Mouse (Mus musculus): ENCODE measurements around the gene Setd3. TPM values are rescaled to one million over a fixed set of nuclear protein-coding genes. Genes with fewer than 3 reads are reported as not detected.

Gene Setd3
- polyA plus RNA-seq, 1 experiment: 2.0 TPM

GRCm38 (mm10) chr12:108135610-108136208 lies 43.4 kb downstream of the Setd3 start:
- Histone ChIP-seq H3K4me3 (replicated peaks) (no peak overlapping the region), H3K9me3 (ENCODE audit: control insufficient read depth, low read length) (no peaks in the 10 kb centered on the region), H3K4me1 (ENCODE audit: control insufficient read depth) (no peaks in the 10 kb centered on the region), H3K27me3 (ENCODE audit: control insufficient read depth) (no peaks in the 10 kb centered on the region), H3K36me3 (ENCODE audit: control insufficient read depth) (peaks cover 83% of the 10 kb centered on the region)
- TF ChIP-seq GATA1 (IDR thresholded peaks at IDR 0.05; ENCODE audit: low read length) (no peak), TAL1 (IDR thresholded peaks at IDR 0.05; ENCODE audit: low read length) (no peak)

DNA sequence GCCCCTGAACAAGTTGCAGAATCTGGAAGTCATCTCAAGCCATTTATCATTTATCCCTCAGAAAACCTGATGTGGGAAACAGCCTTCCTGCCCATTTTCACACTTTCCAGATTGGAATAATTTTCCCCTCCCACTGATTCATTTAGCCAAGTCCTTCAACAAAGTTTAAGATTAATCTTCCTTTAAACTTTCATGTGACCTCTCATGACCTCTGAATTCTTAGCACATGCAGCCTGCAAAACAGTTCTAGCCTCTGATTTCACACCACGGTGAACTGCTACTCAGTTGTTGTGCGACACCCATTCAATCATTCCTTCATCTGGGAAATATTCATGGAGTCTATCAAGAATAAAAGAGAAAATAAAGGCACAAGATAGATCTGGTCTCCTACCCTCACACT lies 45.9 kb downstream of the Setd3 start:
- H3K4me3 ChIP-seq (replicated peaks): no peak overlapping the region
- TF ChIP-seq TAL1 (IDR thresholded peaks at IDR 0.05; ENCODE audit: low read length) (no peak), GATA1 (IDR thresholded peaks at IDR 0.05; ENCODE audit: low read length) (no peak)
- H3K4me1 ChIP-seq (ENCODE audit: control insufficient read depth): no peaks in the 10 kb centered on the region
- no peaks in the 10 kb centered on the region for H3K27me3 ChIP-seq (ENCODE audit: control insufficient read depth)
- H3K36me3 ChIP-seq (ENCODE audit: control insufficient read depth): peaks cover 81% of the 10 kb centered on the region
- 0 out of 2 replicates have a peak, but pooled peaks cover 2% of the 10 kb centered on the region for H3K9me3 ChIP-seq (ENCODE audit: control insufficient read depth, low read length)

GRCm38 (mm10) chr12:108132450-108133070 lies 46.6 kb downstream of the Setd3 start:
- TF ChIP-seq TAL1 (IDR thresholded peaks at IDR 0.05; ENCODE audit: low read length) (no peak), GATA1 (IDR thresholded peaks at IDR 0.05; ENCODE audit: low read length) (no peak)
- peaks cover 82% of the 10 kb centered on the region for H3K36me3 ChIP-seq (ENCODE audit: control insufficient read depth)
- H3K4me3 ChIP-seq (replicated peaks): no peak overlapping the region
- H3K27me3 ChIP-seq (ENCODE audit: control insufficient read depth): no peaks in the 10 kb centered on the region
- no peaks in the 10 kb centered on the region for H3K4me1 ChIP-seq (ENCODE audit: control insufficient read depth)
- H3K9me3 ChIP-seq (ENCODE audit: control insufficient read depth, low read length): 0 out of 2 replicates have a peak, but pooled peaks cover 2% of the 10 kb centered on the region

DNA sequence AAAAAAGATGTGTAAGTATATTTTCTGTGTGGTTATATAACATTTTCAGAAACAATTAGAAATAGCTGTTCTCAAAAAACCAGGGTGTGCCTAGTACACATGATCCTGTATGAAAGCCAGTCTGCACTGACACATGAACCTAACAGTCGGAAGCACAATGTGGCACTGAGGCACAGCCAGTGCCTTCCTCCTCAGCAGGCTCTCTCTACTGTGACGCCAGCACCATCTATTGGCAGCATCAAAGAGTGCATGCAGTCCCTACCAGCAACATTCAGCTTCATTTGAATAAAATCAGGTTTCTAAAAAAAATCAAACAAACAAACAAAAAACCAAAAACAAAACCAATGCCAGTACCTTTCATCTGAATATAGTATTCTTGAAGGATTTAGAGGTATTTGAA lies 57.8 kb downstream of the Setd3 start:
- TF ChIP-seq GATA1 (IDR thresholded peaks at IDR 0.05; ENCODE audit: low read length) (no peak), TAL1 (IDR thresholded peaks at IDR 0.05; ENCODE audit: low read length) (no peak)
- no peaks in the 10 kb centered on the region; the same call in 1 of the 2 replicates for H3K4me1 ChIP-seq (ENCODE audit: control insufficient read depth)
- H3K4me3 ChIP-seq (replicated peaks): no peak overlapping the region
- H3K9me3 ChIP-seq (ENCODE audit: control insufficient read depth, low read length): no peaks in the 10 kb centered on the region
- peaks cover 42% of the 10 kb centered on the region for H3K36me3 ChIP-seq (ENCODE audit: control insufficient read depth)
- H3K27me3 ChIP-seq (ENCODE audit: control insufficient read depth): no peaks in the 10 kb centered on the region

- TF ChIP-seq GATA1 (IDR thresholded peaks at IDR 0.05; ENCODE audit: low read length): no peak
- TF ChIP-seq TAL1 (IDR thresholded peaks at IDR 0.05; ENCODE audit: low read length): no peak
- H3K9me3 ChIP-seq (ENCODE audit: control insufficient read depth, low read length): no peaks in the 10 kb centered on the region
- H3K4me1 ChIP-seq (ENCODE audit: control insufficient read depth): no peaks in the 10 kb centered on the region
- no peaks in the 10 kb centered on the region for H3K27me3 ChIP-seq (ENCODE audit: control insufficient read depth)
- H3K4me3 ChIP-seq (replicated peaks): no peak overlapping the region
- peaks cover 51% of the 10 kb centered on the region for H3K36me3 ChIP-seq (ENCODE audit: control insufficient read depth)
Observed at GRCm38 (mm10) chr12:108120434-108120833, 58.7 kb downstream of the Setd3 start.

GRCm38 (mm10) chr12:108119930-108120329 lies 59.2 kb downstream of the Setd3 start:
- TF ChIP-seq TAL1 (IDR thresholded peaks at IDR 0.05; ENCODE audit: low read length): no peak
- TF ChIP-seq GATA1 (IDR thresholded peaks at IDR 0.05; ENCODE audit: low read length): no peak
- H3K36me3 ChIP-seq (ENCODE audit: control insufficient read depth): peaks cover 52% of the 10 kb centered on the region

DNA sequence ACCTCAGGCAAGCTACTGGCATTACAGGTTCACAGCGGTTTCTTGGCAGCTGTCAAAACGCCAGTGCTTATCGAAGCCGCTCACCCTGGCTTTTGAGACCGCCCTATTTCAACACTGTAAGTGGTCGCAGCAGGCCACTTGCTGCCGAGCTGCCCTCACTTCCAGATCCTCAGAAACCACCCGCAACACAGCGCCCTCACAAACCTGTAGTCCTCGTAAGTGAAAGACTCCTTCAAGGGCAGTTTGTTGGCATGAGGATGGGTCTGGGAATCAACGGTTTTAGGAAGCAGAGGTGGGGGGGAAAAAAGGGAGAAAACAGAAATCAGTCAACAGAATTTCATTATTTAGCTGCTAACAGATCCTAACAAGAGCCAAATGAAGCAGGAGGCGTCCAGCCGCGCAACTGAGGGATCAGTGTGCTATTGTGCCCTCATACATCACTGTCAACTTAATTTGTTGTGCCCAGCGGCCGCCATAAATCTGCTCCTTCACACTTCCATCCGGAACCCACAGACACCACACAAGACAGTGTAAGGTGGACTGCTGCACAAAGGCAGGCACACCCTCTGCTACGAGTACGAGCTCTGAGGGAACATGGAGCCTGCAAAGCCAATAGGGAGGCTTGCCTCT lies 60.1 kb downstream of the Setd3 start:
- peaks cover 59% of the 10 kb centered on the region for H3K36me3 ChIP-seq (ENCODE audit: control insufficient read depth)
- TF ChIP-seq GATA1 (IDR thresholded peaks at IDR 0.05; ENCODE audit: low read length) (no peak), TAL1 (IDR thresholded peaks at IDR 0.05; ENCODE audit: low read length) (no peak)
- no peaks in the 10 kb centered on the region for H3K4me1 ChIP-seq (ENCODE audit: control insufficient read depth)
- H3K27me3 ChIP-seq (ENCODE audit: control insufficient read depth): no peaks in the 10 kb centered on the region
- H3K9me3 ChIP-seq (ENCODE audit: control insufficient read depth, low read length): no peaks in the 10 kb centered on the region
- H3K4me3 ChIP-seq (replicated peaks): no peak overlapping the region

More at GRCm38 (mm10) chr12:108119930-108120329, 59.2 kb downstream of the Setd3 start:
- H3K9me3 ChIP-seq (ENCODE audit: control insufficient read depth, low read length): no peaks in the 10 kb centered on the region
- H3K27me3 ChIP-seq (ENCODE audit: control insufficient read depth): no peaks in the 10 kb centered on the region
- H3K4me3 ChIP-seq (replicated peaks): no peak overlapping the region
- H3K4me1 ChIP-seq (ENCODE audit: control insufficient read depth): no peaks in the 10 kb centered on the region

DNA sequence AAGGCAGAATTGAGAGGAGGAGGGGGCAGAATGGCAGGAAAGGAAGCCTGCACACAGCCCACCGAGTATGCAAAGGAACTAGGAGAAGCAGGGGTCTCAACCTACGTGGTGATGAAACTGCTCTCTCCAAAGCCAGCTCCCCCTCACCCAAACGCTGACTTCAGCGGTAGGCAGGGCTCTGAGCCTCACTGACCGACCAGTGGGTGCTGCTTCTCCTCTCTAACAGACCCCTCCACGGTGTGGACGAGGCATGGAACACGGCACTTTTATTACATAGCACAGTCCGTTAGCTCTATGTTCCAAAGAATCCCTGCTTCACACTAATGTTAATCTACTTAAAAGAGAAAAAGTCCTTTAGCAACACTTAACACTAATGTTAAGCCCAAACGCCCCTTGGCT lies 60.6 kb downstream of the Setd3 start:
- H3K4me1 ChIP-seq (ENCODE audit: control insufficient read depth): no peaks in the 10 kb centered on the region
- no peak overlapping the region for H3K4me3 ChIP-seq (replicated peaks)
- no peaks in the 10 kb centered on the region for H3K27me3 ChIP-seq (ENCODE audit: control insufficient read depth)
- peaks cover 60% of the 10 kb centered on the region for H3K36me3 ChIP-seq (ENCODE audit: control insufficient read depth)
- TF ChIP-seq GATA1 (IDR thresholded peaks at IDR 0.05; ENCODE audit: low read length): no peak
- TF ChIP-seq TAL1 (IDR thresholded peaks at IDR 0.05; ENCODE audit: low read length): no peak
- H3K9me3 ChIP-seq (ENCODE audit: control insufficient read depth, low read length): no peaks in the 10 kb centered on the region

- Histone ChIP-seq H3K9me3 (ENCODE audit: control insufficient read depth, low read length) (no peaks in the 10 kb centered on the region), H3K27me3 (ENCODE audit: control insufficient read depth) (no peaks in the 10 kb centered on the region), H3K36me3 (ENCODE audit: control insufficient read depth) (peaks cover 90% of the 10 kb centered on the region), H3K4me1 (ENCODE audit: control insufficient read depth) (no peaks in the 10 kb centered on the region), H3K4me3 (replicated peaks) (no peak overlapping the region)
- TF ChIP-seq GATA1 (IDR thresholded peaks at IDR 0.05; ENCODE audit: low read length) (no peak), TAL1 (IDR thresholded peaks at IDR 0.05; ENCODE audit: low read length) (no peak)
Observed at GRCm38 (mm10) chr12:108111191-108111590, 67.9 kb downstream of the Setd3 start.
